Mouse (Mus musculus) kidney, postnatal 0 days (tissue): ENCODE measurements around the gene Cbx4. TPM values are rescaled to one million over a fixed set of nuclear protein-coding genes. Genes with fewer than 3 reads are reported as not detected.

Source experiments
- ATAC-seq: fragments of 200-750 bp; cut with Nextera tagmentation; replicated peaks from 2 replicates; pipeline ENCODE4 v1.8.0; 2017; ENCODE audit warnings: low read depth, moderate number of reproducible peaks, moderate TSS enrichment, moderate library complexity; ENCODE audit not compliant: low FRiP score
- DNase-seq: peaks from one replicate; pipeline ENCODE4 v3.0.0-alpha.2; 2016; ENCODE audit warnings: low spot score
- H3K27ac ChIP-seq: fragments of 300-500 bp; sonication (generic); 2 replicates; pipeline ENCODE4 v1.5.1; 2014; ENCODE audit warnings: mild to moderate bottlenecking
- H3K27me3 ChIP-seq: fragments of 300-500 bp; sonication (generic); 2 replicates; pipeline ENCODE4 v1.6.1; 2014; ENCODE audit warnings: low read length, mixed read lengths; ENCODE audit not compliant: insufficient read depth
- H3K36me3 ChIP-seq: fragments of 300-500 bp; sonication (generic); 2 replicates; pipeline ENCODE4 v1.6.1; 2014; ENCODE audit warnings: low read length, mixed read lengths; ENCODE audit not compliant: insufficient read depth
- H3K4me1 ChIP-seq: fragments of 300-500 bp; sonication (generic); replicated peaks from 2 replicates; pipeline ENCODE4 v1.6.1; 2014; ENCODE audit warnings: antibody characterized with exemption, low read length, mixed read lengths; ENCODE audit not compliant: insufficient read depth
- H3K4me2 ChIP-seq: fragments of 300-500 bp; sonication (generic); 2 replicates; pipeline ENCODE4 v1.6.1; 2014; ENCODE audit warnings: mild to moderate bottlenecking, low read length, moderate library complexity, mixed read lengths
- H3K4me3 ChIP-seq: fragments of 300-500 bp; sonication (generic); replicated peaks from 2 replicates; pipeline ENCODE4 v1.5.1; 2014; ENCODE audit warnings: low read depth, low read length
- H3K9ac ChIP-seq: fragments of 300-500 bp; sonication (generic); 2 replicates; pipeline ENCODE4 v1.6.1; 2014; ENCODE audit warnings: low read depth, low read length
- H3K9me3 ChIP-seq: fragments of 300-500 bp; sonication (generic); replicated peaks from 2 replicates; pipeline ENCODE4 v1.6.1; 2016; ENCODE audit warnings: low read length, inconsistent platforms, mixed read lengths
- CTCF ChIP-seq: IDR thresholded peaks from 2 replicates; pipeline ENCODE4 v1.5.1; 2016; ENCODE audit warnings: antibody characterized with exemption, low read depth, mild to moderate bottlenecking, moderate library complexity
- WGBS: fragments of 180-500 bp; shearing (Covaris S2); extraction: QIAGEN DNeasy Blood & Tissue Kit; methylation state at CpG from one replicate; pipeline ENCODE4 v1.1.7; 2014; 5-methylcytosine and 5-hydroxymethylcytosine counted together
- polyA plus RNA-seq: library from polyadenylated mRNA; unstranded; fragments of >200 nt; fragmentation: Nextera tagmentation; extraction: Ambion mirVana; gene quantifications from 2 replicates; pipeline ENCODE4 v1.2.1, GENCODE M21; 2015

Gene Cbx4
- polyA plus RNA-seq, 1 experiment from 2014 or later = 9.7 TPM

- peaks cover 57% of the 10 kb centered on the region for H3K27me3 ChIP-seq
- 0 out of 2 replicates have a peak overlapping the region, but pooled peaks have one; percentile 23 for H3K9ac ChIP-seq
- H3K27ac ChIP-seq = no peak overlapping the region
- H3K4me3 ChIP-seq = peak overlapping the region; percentile 4; the same call in 1 of the 2 replicates
- no peaks in the 10 kb centered on the region for H3K36me3 ChIP-seq
- peaks cover 35% of the 10 kb centered on the region for H3K4me1 ChIP-seq
- DNase-seq = no peak
- peak; percentile 50; the same call in 1 of the 2 replicates for ATAC-seq
- H3K4me2 ChIP-seq = peak overlapping the region; percentile 44
- H3K9me3 ChIP-seq = no peaks in the 10 kb centered on the region
- 1% methylated on average over 58 of the region's 58 CpGs for WGBS
- peak; percentile 42; the same call in 1 of the 2 replicates for TF ChIP-seq CTCF
Observed at GRCm38 (mm10) chr11:119058041-119058995, 27.7 kb downstream of the Cbx4 start.

DNA sequence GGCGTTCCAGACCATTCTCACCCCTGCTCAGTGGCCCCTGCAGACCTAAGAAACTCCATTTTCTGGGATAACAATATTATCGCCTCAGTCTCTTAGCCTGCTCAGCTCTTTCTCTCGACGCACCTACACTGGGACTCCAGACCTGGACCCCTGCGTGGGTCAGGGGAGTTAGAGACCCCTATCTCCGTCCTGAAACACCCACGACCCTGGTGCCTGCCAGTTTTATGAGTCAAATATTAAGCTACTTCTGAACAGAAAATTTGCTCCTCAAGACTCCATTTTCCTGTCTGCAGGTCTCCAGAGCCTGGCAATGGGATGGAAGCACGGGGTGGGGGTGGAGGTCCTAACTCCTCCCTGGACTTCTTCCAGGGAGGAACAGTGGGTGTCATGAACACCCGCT is 28.7 kb downstream of the Cbx4 start:
- Histone ChIP-seq H3K27me3 (peaks cover 63% of the 10 kb centered on the region), H3K4me3 (peak overlapping the region; percentile 45), H3K27ac (no peak overlapping the region), H3K4me1 (peaks cover 35% of the 10 kb centered on the region), H3K4me2 (peak overlapping the region; percentile 93), H3K9me3 (no peaks in the 10 kb centered on the region), H3K36me3 (no peaks in the 10 kb centered on the region), H3K9ac (peak overlapping the region; percentile 80; the same call in 1 of the 2 replicates)
- ATAC-seq = no peak
- 4% methylated on average over 9 of the region's 9 CpGs for WGBS
- no peak for DNase-seq
- no peak for TF ChIP-seq CTCF

- peaks cover 35% of the 10 kb centered on the region for H3K4me1 ChIP-seq
- ATAC-seq = 0 out of 2 replicates have a peak, but pooled peaks have one; percentile 12
Observed at GRCm38 (mm10) chr11:119056301-119057211, 29.5 kb downstream of the Cbx4 start.

GRCm38 (mm10) chr11:119055571-119056131 is 30.4 kb downstream of the Cbx4 start:
- Histone ChIP-seq H3K36me3 (no peaks in the 10 kb centered on the region), H3K27me3 (peaks cover 74% of the 10 kb centered on the region), H3K4me1 (peaks cover 35% of the 10 kb centered on the region), H3K4me2 (peak overlapping the region; percentile 93), H3K4me3 (peak overlapping the region; percentile 45), H3K27ac (no peak overlapping the region), H3K9ac (no peak overlapping the region), H3K9me3 (no peaks in the 10 kb centered on the region)
- DNase-seq (no peak), ATAC-seq (no peak)
- WGBS = 2% methylated on average over 32 of the region's 32 CpGs
- TF ChIP-seq CTCF = no peak

More at GRCm38 (mm10) chr11:119056301-119057211, 29.5 kb downstream of the Cbx4 start:
- no peak for TF ChIP-seq CTCF
- Histone ChIP-seq H3K27ac (peak overlapping the region; percentile 73), H3K36me3 (no peaks in the 10 kb centered on the region), H3K9me3 (no peaks in the 10 kb centered on the region), H3K4me3 (peak overlapping the region; percentile 45), H3K9ac (peak overlapping the region; percentile 80), H3K4me2 (peak overlapping the region; percentile 93), H3K27me3 (peaks cover 70% of the 10 kb centered on the region)
- no peak for DNase-seq
- under 1% methylated on average over 64 of the region's 65 CpGs for WGBS

DNA sequence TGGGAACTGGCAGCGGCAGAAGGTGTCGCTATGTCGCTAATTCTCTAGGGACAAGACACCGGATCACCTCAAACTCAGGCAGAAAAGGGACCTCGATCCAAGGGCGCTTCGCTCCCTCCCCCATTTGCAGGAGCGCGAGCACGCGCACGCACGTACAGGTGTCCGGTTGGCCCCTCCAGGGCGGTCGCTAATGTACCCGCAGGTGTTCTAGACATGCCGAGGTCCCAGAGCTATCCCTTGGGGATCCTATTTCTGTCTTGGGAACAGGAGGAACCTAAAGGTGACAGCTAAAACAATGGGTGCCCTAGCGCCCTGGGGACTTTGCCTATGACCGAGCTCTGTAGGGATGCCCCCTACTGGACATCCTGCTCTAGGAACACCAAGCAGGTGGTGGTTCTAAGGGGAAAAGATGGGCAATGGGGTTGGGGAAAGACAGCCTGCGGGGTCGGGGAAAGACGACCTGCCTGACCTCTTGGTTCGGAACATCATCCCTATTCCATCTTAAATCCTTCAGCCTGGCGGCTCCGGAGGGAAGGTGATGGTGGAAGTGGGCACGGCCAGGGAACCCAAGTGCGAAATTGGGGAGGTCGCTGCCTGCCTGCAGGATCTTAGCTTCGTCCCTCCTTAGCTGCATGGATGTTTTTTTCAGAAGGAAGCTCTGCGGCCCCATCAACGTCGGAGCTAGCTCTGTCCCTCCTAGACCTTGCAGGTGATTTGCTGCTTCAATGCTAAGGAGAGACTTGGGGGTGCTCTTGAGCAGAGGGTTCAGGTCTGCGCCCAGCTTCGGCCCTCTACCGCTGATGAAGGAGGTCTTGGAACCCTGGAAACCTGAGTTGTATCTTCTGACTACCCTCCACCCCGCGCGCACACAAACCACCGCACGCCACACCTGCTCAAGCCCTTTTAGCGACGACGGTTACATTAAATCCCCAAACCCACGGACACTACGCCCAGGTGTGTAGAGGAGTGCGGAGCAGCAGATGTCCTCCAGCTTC is 31.4 kb downstream of the Cbx4 start:
- Histone ChIP-seq H3K4me3 (0 out of 2 replicates have a peak overlapping the region, but pooled peaks have one; percentile 45), H3K27me3 (peaks cover 74% of the 10 kb centered on the region), H3K9me3 (no peaks in the 10 kb centered on the region), H3K27ac (no peak overlapping the region), H3K36me3 (no peaks in the 10 kb centered on the region), H3K4me1 (peaks cover 35% of the 10 kb centered on the region), H3K9ac (no peak overlapping the region), H3K4me2 (peak overlapping the region; percentile 57; the same call in 1 of the 2 replicates)
- ATAC-seq (no peak), DNase-seq (peak; percentile 18)
- peak; percentile 66 for TF ChIP-seq CTCF
- WGBS = 2% methylated on average over 47 of the region's 47 CpGs
